Comparison of ENCODE assay signal across 16 mouse cellular contexts in the genomic region with DNA sequence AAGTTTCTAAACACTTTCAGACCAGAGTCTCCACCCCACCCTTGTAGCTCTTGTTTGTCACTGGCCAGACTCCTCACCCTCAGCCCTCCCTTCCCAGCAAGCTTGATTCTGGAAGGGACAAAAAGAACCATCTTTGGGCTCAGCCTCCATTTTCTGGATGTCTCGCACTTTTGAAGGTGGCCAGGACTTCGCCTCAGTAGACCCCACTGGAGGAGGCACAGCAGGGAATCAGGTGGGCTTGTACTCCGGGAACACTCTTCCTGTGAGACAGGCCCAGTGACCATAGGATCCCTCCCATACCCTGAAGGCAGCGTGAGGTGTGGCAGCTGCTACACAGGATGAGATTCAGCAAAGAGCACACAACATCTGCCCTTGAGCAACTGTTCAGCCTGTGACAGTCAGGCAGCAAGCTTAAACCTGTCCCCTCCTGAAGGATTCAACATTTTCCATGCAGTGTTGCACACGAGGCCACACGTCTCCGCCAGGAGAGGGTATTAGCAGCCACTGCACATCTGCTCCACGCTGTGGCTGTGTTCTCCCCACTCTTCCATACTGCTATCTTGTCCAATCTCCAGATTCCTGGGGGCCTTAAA. TPM values are rescaled to one million over a fixed set of nuclear protein-coding genes. Genes with fewer than 3 reads are reported as not detected.
DNase-seq lines count a peak whose midpoint lies in the region; ATAC-seq and TF ChIP-seq lines count a peak whose summit lies in the region.
"Had no signal": no experiment of that assay in that cellular context is flagged by ENCODE, and none has a peak within 500 bp of the region (broad histone marks: within the 10 kb centered on the region; RNA-seq: fewer than 3 reads in every experiment).

No protein-coding gene starts in this region.

- DNase-seq in 3T3-L1 (ENCODE audit: low read depth, low spot score), result peak; percentile 52
- no peak for DNase-seq in limb, embryonic 10.5 days (ENCODE audit: low spot score)
- DNase-seq in left cerebral cortex, postnatal 25 days (ENCODE audit: low spot score in 2 of 2), result no peak
- no peak for DNase-seq in kidney, postnatal 4 days
- DNase-seq: cerebellum, adult 18-20 months; heart, adult 18-20 months; kidney, postnatal 25 days; lung, adult 18-20 months; right cerebral cortex, adult 18-20 months; spleen, adult 18-20 months had no signal

- H3K27ac ChIP-seq in hindbrain, embryonic 16.5 days (ENCODE audit: low read depth, low read length), result no peak overlapping the region
- H3K27ac ChIP-seq in hindbrain, embryonic 12.5 days, result no peak overlapping the region
- H3K27ac ChIP-seq in limb, embryonic 10.5 days, result peak overlapping the region; percentile 14; the same call in 1 of the 2 replicates
- H3K27ac ChIP-seq: neural tube, embryonic 15.5 days had no signal

- no peak for TF ChIP-seq CTCF in E14TG2a.4 (conservative IDR thresholded peaks at IDR 0.05; ENCODE audit: low read length)

- H3K9ac ChIP-seq in hindbrain, embryonic 16.5 days (ENCODE audit: low read depth, low read length), result no peak overlapping the region
- H3K9ac ChIP-seq in hindbrain, embryonic 12.5 days, result no peak overlapping the region
- H3K9ac ChIP-seq: neural tube, embryonic 15.5 days had no signal

- H3K36me3 ChIP-seq in hindbrain, embryonic 16.5 days (ENCODE audit: control insufficient read depth, insufficient read depth, low read length), result no peaks in the 10 kb centered on the region
- no peaks in the 10 kb centered on the region for H3K36me3 ChIP-seq in hindbrain, embryonic 12.5 days
- no peaks in the 10 kb centered on the region for H3K36me3 ChIP-seq in E14TG2a.4 (ENCODE audit: insufficient read depth, low read length)
- H3K36me3 ChIP-seq in limb, embryonic 10.5 days, result no peaks in the 10 kb centered on the region
- H3K36me3 ChIP-seq: forebrain, embryonic 10.5 days; neural tube, embryonic 15.5 days had no signal

- intact Hi-C loops in left cerebral cortex, postnatal 25 days (cut with DNase I), result no loop called here

- no peaks in the 10 kb centered on the region for H3K4me1 ChIP-seq in hindbrain, embryonic 16.5 days (ENCODE audit: control insufficient read depth, insufficient read depth, low read depth, low read length)
- 0 out of 2 replicates have a peak, but pooled peaks cover 3% of the 10 kb centered on the region for H3K4me1 ChIP-seq in hindbrain, embryonic 12.5 days
- H3K4me1 ChIP-seq in E14TG2a.4 (replicated peaks; ENCODE audit: low read depth, low read length), result peaks cover 44% of the 10 kb centered on the region
- peaks cover 5% of the 10 kb centered on the region; the same call in 1 of the 2 replicates for H3K4me1 ChIP-seq in limb, embryonic 10.5 days

- no peaks in the 10 kb centered on the region for H3K27me3 ChIP-seq in hindbrain, embryonic 16.5 days (replicated peaks; ENCODE audit: control insufficient read depth, insufficient read depth, low read length)
- H3K27me3 ChIP-seq in hindbrain, embryonic 12.5 days, result no peaks in the 10 kb centered on the region
- H3K27me3 ChIP-seq in E14TG2a.4 (ENCODE audit: insufficient read depth, low read length), result peaks cover 6% of the 10 kb centered on the region; the same call in 1 of the 2 replicates
- H3K27me3 ChIP-seq in limb, embryonic 10.5 days (ENCODE audit: low read depth, poor library complexity, severe bottlenecking), result no peaks in the 10 kb centered on the region
- H3K27me3 ChIP-seq: neural tube, embryonic 15.5 days had no signal

- H3K4me2 ChIP-seq in hindbrain, embryonic 16.5 days (ENCODE audit: low read length), result no peak overlapping the region
- H3K4me2 ChIP-seq in hindbrain, embryonic 12.5 days (replicated peaks), result no peak overlapping the region
- H3K4me2 ChIP-seq: neural tube, embryonic 15.5 days had no signal

- 0 out of 2 replicates have a peak, but pooled peaks have one; percentile 34 for ATAC-seq in hindbrain, embryonic 16.5 days
- no peak for ATAC-seq in hindbrain, embryonic 12.5 days (ENCODE audit: low FRiP score)
- ATAC-seq: intestine, postnatal 0 days had no signal

- 54% methylated on average over 8 of the region's 8 CpGs for WGBS in hindbrain, embryonic 16.5 days
- 66% methylated on average over 8 of the region's 8 CpGs for WGBS in hindbrain, embryonic 12.5 days
- 75% methylated on average over 8 of the region's 8 CpGs for WGBS in limb, embryonic 10.5 days

- no peak overlapping the region for H3K4me3 ChIP-seq in hindbrain, embryonic 16.5 days (ENCODE audit: low read length)
- no peak overlapping the region for H3K4me3 ChIP-seq in hindbrain, embryonic 12.5 days
- peak overlapping the region; percentile 11 for H3K4me3 ChIP-seq in E14TG2a.4 (replicated peaks; ENCODE audit: low read length)
- no peak overlapping the region for H3K4me3 ChIP-seq in limb, embryonic 10.5 days
- H3K4me3 ChIP-seq: forebrain, embryonic 10.5 days; neural tube, embryonic 15.5 days had no signal

- no peaks in the 10 kb centered on the region for H3K9me3 ChIP-seq in hindbrain, embryonic 16.5 days (ENCODE audit: control insufficient read depth, low read length)
- H3K9me3 ChIP-seq in hindbrain, embryonic 12.5 days (replicated peaks), result no peaks in the 10 kb centered on the region
- H3K9me3 ChIP-seq in E14TG2a.4 (ENCODE audit: low read length), result no peaks in the 10 kb centered on the region
- no peaks in the 10 kb centered on the region for H3K9me3 ChIP-seq in limb, embryonic 10.5 days (replicated peaks)
- H3K9me3 ChIP-seq: forebrain, embryonic 10.5 days; neural tube, embryonic 15.5 days had no signal

RNA-seq across cellular contexts. Expression of a gene that starts 15.7 kb away (rescaled TPM):
- 1.1 and 1.2 TPM in 2 replicates for polyA plus RNA-seq in hindbrain, embryonic 16.5 days (2015; fragmentation: Nextera tagmentation; extraction: Ambion mirVana)
- 0.66 and 1.2 TPM in 2 replicates for polyA plus RNA-seq in hindbrain, embryonic 12.5 days (2016; fragmentation: Nextera tagmentation; extraction: Ambion mirVana)
- polyA plus RNA-seq in limb, embryonic 10.5 days (2016; fragmentation: Nextera tagmentation; extraction: Ambion mirVana), result 0.25 and 0.38 TPM in 2 replicates
- 1 to 10 TPM; 4.7 to 5.0 TPM for total RNA-seq in left cerebral cortex, postnatal 25 days (2021)
